Mouse (Mus musculus): ENCODE measurements around the gene Pnpla5. TPM values are rescaled to one million over a fixed set of nuclear protein-coding genes. Genes with fewer than 3 reads are reported as not detected.
A peak's percentile ranks its signal among the peaks of the same experiment; 100 is the strongest.
"Not testable (repeated sequence)": the region's sequence is repeated elsewhere in the genome, so short reads cannot be mapped to it uniquely, and the experiment has no call there.

The Pnpla5 gene
- total RNA-seq, 2 experiments from 2014 or later, result not detected

DNA sequence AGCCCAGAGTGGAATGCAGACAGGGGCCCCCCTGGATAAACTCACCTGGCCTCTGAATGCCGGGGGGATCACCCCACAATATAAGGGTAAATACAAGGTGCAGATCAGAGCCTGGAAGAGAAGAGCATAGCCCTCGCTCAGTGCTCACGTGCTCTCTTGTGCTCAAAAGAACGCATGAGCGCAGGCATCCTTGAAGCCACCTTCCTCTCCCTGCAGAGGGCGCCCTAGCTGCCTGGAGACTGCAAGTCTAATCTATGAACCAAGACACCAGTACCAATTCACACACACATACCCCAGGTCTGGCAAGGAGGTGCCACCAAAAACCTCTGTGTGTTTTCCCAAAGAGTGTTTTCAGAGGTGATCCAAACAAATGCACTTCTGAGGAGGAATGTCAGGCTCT lies 2.4 kb downstream of the Pnpla5 start:
- no peak for DNase-seq (ENCODE audit: low spot score in 2 of 2)

DNA sequence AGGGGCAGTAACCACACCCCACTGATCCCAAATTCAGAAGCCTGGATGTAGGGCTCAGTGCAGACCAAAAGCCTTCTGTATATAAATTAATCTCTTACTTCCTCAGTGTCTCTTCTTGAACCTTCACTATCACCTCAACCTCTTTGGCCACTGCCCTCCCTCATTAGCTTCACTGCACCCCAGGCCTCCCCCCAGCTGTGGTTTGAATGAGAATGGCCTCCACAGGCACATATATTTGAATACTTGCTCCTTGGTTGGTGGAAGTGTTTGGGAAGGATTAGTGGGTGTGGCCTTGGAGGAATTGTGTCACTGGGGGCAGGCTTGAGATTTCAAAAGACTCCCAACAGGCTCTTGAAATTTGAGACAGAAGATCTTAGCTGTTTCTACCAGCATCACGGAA lies 6.5 kb downstream of the Pnpla5 start:
- DNase-seq (ENCODE audit: low spot score in 2 of 2), result no peak

DNA sequence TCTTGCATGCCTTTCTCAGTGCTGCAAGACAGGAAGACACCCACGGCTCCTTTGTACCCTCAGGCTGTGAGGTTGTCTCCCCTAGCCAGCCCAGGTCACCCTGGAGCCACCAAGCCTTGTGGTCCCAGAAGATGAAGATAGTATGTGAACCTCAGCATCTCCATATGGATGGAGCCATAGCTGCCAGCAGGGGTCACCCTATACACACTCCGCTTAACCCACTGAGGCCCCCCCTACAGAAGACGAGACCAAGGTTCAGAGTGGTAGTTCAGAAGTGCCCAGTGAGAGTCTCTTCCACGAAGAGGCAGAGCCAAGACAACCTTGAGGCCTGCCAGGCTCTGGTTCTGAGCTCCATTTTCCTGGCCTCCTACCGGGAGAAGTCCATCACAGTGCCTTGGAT lies 7.2 kb downstream of the Pnpla5 start:
- DNase-seq (ENCODE audit: low spot score in 2 of 2), result no peak

DNA sequence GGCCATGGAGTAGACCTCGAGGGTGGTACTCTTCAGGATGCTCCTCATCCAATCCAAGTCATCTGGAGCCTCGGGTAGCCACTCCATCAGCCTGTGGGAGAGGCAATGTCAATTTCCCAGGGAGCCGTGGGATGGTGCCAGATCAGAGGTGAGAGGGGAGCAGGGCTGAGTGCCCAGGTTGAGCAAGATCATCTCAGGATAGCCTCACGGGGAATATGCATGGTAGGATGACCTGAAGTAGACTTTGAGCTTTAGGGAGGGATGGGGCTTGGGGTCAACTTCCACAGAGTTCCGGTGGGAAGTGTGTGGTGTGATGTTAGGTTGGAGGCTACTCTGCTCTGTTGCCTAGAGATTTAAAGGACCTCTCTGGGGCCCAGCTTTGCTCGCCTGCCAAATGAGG lies 9.1 kb downstream of the Pnpla5 start:
- no peak for DNase-seq (ENCODE audit: low spot score in 2 of 2)

DNA sequence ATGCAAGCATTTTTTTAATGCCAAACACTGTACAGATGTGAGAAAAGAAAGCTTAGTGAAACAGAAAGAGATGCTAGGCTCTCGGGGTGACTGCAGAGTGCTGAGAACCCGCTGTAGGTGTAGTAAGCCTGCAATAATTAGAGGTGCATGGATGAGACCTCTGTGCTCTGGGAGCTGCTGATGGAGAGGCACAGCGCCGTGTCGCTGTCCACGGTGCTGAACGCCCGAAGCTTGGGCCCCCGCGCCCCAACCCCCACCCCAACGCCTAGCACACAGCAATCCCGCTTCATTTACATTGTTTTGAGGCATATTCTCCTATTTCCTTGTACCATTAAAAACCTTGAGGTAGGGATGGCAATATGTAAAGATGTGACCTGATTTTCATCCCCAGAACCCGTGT lies 14.1 kb downstream of the Pnpla5 start:
- no peak for DNase-seq (ENCODE audit: low spot score in 2 of 2)

DNA sequence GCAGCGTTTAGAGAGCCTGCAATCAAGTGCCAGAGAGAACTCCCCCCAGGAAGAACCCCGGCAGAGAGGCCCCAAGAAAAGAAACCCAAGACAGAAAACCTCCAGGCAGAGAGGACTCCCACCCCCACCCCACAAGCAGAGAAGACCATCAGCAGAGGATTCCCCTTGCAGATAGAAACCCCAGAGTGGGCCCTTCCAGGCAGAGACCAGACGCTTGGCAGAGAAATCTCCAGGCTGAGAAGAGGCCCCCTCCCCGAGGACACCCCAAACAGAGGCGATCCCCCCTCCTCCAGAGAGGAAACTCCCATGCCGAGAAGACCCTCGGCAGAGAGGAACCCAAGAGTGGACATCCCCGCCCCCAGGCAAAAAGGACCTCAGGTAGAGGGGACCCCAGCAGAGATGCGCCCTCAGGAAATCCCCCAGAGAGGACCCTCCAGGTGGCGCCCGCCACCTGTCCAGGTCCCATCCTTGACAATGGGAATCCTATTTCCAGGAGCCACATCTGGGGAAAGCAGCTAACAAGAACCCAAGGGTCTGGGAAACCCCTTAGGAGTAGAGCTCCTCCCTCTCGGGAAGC lies 17.0 kb downstream of the Pnpla5 start:
- DNase-seq (ENCODE audit: low spot score in 2 of 2), result peak in 1 of 2 experiments; percentile 21

DNA sequence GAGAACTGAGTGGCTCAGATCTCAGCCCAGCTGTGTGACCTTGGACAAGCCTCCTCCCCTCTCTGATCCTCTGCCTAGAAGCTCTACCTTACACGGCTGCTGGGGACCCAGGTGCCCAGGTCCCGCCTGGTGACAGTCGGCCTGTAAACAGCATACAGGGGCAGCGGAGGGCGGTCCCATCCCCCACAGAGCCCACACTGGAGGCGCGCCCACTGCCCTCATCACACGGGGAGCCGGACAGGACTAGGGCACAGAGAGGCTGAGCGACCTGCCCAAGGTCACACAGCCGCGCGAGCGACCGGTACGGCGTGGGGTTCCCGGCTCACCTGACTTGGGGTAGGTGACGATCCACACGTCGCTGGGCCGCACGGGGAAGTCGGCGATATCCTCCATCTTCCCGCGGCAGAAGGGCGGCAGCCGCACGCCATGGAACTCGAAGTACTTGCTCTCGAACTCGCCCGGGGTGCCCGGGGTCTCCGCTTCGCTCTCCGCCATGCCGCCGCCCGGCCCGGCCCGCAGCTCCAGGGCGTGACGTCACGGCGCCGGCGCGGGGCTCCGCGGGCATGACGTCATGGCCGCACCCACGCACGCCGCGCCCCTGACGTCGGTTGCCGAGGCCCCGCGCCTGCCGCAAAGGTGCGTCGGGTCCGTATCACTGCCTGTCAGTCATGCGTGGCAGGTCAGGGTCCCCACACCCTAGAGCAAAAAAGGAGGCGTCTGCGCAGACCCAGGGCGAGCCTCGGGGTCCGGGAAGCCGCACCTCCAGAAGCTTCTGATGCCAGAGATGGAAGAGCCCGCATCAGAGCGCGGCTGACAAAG lies 17.7 kb downstream of the Pnpla5 start, which contains the start of gene Sult4a1:
Gene Sult4a1 (minus strand): TSS at position 650 of the 819 bp plus-strand sequence.
- DNase-seq (ENCODE audit: low spot score in 2 of 2), result peak; percentile 53 to 70

DNA sequence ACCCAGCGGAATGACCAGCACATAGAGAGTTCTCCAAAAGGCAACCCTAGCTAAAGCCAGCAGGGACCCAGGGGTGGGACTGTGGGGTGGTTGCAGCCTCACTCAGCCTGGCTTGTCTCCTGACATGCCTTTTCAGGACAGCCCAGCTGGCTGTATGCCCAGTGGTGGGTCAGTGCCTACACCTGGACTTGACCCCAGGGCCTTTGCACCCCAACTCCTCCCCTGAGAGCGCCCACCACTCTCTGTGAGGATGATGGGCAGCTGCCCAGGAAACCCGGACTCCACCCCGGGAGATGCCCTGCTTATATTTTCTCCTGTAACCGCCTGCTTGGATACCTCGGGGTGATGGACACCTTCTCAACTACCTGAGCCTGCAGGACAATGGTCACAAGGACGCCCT lies 18.3 kb downstream of the Pnpla5 start:
- no peak for DNase-seq (ENCODE audit: low spot score in 2 of 2)

DNA sequence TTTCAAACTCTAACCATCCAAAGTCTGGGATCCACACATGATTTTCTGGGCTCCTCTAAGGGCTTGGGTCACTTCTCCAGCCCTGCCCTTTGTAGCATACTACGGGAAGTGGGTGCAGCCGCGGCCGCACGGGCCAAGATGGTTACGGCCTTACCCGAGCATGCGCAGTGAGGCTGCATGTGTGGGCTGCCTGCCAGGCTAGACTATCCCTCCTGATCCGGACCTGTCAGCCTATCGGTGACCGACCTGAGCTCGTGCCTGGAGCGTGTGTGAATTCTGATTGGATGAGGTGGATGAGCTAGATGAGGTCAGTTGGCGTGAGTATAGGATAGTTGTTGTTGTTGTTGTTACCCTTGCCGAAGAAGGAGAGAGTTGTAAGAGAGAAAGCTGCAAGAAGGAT lies 25.4 kb downstream of the Pnpla5 start:
- not testable (repeated sequence) for DNase-seq (ENCODE audit: low spot score in 2 of 2)

DNA sequence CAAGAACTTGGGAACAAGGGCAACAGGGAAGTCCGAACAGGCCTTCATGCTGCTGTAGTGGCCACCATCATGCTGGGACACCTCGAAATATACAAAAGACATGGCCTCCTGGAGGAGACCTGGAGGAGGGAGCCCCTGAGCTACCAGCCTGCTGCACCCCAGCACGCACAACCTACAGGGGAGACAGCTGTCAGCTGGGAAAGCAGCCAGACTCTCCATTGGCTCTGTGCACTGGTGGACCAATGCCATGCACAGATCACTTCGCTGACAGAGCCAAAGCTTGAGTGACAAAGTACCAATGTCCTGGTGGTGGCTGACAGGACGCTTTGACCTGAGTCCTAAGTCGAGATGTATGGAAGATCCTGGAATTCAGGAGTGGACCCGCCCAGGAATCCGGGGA lies 26.9 kb downstream of the Pnpla5 start:
- peak in 1 of 2 experiments; percentile 67 for DNase-seq (ENCODE audit: low spot score in 2 of 2)

DNA sequence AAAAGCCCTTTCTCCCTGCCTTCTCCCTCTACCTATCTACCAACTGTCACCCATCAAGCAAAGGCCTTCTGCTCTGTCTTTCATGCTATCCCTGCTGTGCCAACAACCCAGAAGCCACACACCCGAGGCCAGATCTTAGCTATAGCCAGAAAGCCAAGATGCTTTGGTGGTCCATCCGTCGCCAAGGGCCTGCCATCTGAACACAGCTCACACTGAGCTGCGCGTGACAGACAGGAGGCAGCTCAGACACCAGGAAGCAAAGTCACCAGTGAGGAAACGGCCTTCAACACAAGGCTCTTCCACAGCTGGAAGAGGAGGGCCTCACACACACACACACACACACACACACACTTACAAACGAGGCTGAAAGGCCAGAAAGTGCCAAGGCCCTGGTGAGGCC lies 28.1 kb downstream of the Pnpla5 start:
- DNase-seq (ENCODE audit: low spot score in 2 of 2), result no peak

DNA sequence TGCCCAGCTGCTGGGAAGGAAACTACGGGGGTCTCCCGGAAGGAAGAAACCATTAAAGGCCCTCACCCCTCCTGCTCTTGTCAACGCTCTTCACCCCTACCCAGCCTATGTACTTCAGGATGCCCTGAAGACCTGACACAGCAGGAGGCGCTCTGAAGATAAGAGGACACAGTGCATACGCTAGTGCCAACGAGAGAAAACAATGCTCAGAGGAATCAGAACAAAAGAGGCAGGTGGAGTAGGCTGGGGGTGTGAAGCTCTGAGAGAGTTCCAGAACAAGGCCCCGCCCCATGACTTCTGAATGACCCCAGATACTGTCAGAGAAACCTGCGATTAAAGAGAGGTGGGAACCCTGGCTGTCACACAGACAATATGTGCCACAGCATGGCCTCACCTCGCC lies 36.2 kb downstream of the Pnpla5 start:
- DNase-seq (ENCODE audit: low spot score in 2 of 2), result no peak

DNA sequence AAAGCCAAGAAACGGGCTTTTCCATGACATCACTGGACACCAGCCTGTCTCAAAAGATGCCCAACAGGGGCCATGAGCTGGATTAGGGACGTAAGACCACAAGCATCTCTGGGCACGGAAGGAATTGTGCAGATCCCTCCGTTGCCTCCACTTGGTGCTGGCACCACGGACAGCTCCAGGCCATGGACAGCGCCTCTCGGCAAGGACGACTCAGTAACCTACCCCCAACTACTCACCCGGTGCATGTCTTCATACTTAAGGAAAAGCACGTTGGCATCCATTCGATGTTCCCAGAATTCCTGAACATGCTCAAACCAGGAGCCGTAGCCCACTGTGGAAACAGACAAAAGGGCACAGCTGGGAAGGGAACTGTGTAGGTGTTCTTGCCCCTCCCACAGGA lies 36.6 kb downstream of the Pnpla5 start:
- DNase-seq (ENCODE audit: low spot score in 2 of 2), result no peak

DNA sequence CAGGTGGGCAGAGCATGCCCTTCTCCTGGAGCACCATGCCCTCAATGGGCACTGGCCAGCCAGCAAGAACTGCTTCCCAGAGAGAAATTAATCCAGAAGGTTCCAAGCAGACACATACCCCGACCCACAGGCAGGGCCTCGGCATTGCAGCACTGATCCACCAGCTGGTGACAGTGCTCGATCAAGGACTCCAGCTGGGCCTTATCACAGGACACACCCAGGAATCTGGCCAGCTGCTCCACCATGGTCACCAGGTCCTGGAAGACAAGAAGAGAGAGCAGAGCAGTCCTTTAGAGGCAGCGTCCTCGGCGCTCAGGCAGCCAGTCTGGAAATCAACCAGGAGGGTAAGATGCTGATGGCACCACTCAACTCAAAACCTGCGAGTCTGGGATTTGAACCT lies 42.9 kb downstream of the Pnpla5 start:
- DNase-seq (ENCODE audit: low spot score in 2 of 2), result no peak

DNA sequence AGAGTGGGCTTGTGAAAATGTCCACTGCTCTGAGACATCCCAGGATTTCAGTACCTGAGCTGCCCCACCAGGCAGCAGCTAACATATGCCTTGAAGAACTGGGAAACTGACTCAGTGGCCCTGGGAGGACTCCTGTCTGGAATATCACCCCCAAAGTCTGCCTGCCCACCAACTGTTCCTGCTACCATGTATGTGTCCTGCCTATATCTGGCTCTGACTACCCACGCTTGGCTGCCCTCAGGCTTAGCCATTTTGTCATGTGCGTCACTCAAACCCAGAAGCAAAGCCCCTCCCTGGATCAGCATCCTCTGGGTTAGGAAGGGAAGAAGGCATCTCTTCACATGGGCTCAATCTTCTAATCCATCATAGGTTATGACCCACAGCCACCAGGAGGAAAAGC lies 43.5 kb downstream of the Pnpla5 start:
- no peak for DNase-seq (ENCODE audit: low spot score in 2 of 2)

DNA sequence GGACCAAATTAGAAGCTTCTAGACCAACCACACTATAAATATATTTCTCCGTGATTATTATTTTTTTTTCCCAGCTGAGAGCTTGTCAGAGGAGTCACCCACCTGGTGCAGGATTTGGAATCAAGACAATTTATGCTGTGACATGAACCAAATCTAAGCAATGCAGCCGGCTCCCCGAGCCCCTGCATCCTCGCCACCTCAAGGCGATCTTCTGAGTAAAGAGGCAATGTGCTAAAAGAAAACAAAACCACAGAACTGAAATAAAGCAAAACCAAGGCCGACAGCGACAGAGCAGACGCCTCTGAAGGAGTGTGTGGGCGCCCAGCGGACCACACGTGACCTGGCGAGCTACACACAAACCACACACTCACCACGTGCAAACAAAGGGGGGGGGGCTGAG lies 44.3 kb downstream of the Pnpla5 start:
- DNase-seq (ENCODE audit: low spot score in 2 of 2), result no peak

DNA sequence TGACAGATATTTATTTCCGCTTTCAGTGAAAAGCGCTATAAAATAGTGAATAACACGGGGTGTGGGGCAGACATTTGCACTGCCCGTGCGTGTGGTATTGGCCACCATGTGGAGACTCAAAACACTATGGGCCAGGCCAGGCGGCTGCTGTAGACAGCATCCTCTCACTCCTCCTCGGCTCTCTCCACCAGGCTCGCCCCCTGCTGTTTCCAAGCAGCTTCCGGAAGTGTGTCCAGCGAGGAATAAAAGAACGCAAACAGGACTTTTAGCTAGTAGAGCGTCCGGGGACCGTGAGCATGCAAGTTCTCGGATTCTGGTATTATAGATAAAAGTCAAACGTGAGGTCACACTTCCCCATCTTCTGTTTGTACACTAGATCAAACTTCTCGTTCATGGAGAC lies 45.8 kb downstream of the Pnpla5 start:
- no peak for DNase-seq (ENCODE audit: low spot score in 2 of 2)

DNA sequence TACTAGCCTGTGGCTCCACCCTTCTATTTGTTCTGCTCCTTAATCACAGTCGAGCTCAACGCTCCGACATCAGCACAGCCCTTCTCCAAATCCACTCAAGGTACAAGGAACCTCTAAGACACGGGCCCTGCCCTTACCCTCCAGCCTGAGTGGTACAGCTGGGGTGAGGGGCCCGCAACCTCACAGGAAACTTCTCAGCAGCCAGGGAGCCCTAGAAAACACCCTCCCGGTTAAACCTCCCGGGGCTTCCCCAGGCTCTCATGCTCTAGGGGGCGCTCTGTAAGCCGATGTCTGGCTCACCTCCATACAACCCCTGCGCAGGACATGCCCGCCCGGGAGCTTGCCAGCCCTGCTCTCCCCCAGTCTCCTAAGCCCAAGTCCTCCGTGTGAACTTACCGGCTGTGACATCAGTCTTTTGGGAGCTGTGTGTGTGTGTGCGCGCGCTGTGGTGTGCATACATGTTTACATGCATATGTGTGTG lies 48.2 kb downstream of the Pnpla5 start:
- DNase-seq (ENCODE audit: low spot score in 2 of 2), result no peak

DNA sequence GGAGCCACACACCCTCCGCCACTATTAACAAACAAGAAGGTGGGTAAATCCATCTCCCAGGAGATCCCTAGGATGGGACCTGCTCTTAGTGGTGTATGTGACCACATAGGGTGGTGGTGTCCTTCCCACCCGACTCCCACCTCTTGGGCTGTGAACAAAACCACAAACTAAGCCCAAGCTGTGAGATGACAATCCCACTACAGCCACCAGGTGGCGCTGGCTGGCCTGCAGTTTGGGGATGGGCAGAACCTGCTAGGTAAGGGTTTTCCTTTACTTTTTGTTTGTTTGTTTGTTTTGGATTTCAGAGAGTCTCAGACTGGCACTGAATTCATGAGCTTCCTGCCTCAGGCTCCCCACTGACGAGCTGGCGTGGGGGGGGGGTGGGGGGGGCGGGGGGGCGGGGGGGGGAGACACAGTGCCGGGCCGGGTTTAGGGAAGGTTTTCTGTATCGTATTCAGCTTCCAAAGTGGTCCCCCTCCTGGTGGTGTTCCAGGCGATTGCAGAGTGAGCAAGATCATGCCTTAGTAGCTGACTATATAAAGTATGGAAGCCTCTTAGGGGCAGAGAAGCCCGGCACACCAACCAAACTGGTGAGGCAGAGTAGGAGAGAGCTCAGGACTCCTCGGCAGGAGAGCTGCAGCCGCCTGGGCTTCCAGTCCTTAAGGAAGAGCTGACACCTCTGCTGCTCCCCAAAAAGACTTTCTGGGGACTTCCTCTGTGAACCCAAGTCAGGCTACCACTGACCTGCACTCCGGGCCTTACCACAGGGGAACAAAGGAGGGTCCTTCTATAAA lies 48.9 kb downstream of the Pnpla5 start:
- peak; percentile 64 to 68 for DNase-seq (ENCODE audit: low spot score in 2 of 2)

DNA sequence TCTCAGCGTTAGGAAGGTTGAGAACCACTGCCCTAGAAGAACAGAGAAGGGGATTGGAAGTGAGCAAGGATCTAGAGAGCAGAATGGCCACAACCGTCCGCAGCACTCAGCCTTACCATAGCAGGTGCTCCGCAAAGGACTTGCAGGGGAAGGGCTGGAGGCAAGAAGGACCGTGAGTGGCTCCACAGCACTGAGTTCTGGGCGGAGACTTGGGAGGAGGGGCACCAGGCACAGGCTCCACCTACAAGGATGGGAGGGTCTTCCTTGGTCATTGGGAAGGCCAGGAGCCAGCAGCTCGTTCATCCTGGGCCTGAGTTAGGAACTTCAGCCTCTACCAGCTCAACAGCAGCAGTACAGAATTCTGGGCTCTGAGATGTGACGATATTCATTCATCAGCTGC lies 49.9 kb downstream of the Pnpla5 start:
- no peak for DNase-seq (ENCODE audit: low spot score in 2 of 2)

DNA sequence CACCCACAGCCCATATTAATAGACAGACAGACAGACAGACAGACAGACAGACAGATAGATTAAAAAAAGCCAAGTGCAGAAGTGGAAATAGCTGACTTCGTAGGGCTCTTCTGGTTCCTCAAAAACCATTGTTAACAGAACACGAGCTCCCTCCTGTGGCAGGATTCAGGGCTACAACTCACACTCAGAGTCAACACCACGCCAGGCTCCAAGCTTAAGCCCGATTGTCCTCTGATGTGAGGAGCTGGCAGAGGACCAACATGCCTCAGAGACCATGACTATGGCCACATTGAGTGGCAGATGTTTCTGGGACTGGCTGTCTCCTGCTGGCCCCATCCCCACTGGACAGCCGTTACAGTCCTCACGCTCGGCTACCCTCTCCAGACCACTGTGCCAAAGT lies 50.7 kb downstream of the Pnpla5 start:
- DNase-seq (ENCODE audit: low spot score in 2 of 2), result peak; percentile 88 to 93

DNA sequence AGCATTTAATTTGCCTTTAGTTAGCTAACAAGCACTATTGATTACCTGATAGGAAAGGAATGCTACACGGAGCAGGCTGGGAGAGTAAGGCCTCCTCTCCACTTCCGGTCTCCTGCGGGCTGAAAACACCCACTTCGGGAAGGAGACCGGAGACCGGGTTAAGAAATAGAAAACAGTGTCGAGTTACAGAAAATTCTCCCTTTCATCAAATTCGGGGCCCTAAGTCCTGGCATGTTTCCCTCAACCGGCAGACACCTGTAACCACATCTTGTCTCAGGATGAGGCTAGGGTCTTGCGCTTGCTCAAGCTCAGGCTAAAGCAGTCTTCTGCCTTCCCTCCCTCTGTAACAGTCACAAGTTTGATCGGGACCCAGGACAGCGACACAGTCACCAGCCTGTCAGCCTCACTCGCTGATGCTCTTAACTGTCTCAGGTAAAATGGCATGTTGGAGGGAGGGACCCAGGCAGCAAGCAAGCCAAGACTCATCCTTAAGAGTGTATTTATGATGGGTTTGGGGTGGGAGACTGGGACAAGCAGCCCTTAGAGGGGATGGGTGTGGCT lies 52.8 kb downstream of the Pnpla5 start:
- no peak for DNase-seq (ENCODE audit: low spot score in 2 of 2)
